Mouse (Mus musculus) liver, embryonic 11.5 days (tissue): ENCODE data around the gene Slfn9. TPM values are rescaled to one million over a fixed set of nuclear protein-coding genes. Genes with fewer than 3 reads are reported as not detected.
A peak's percentile ranks its signal among the peaks of the same experiment; 100 is the strongest.
"Not testable (repeated sequence)": the region's sequence is repeated elsewhere in the genome, so short reads cannot be mapped to it uniquely, and the experiment has no call there.

Experiments
- ATAC-seq: fragments of 200-750 bp; cut with Nextera tagmentation; replicated peaks from 2 replicates; pipeline ENCODE4 v1.8.0; 2017; ENCODE audit warnings: moderate number of reproducible peaks, mild to moderate bottlenecking, moderate TSS enrichment, moderate library complexity; ENCODE audit not compliant: low FRiP score
- DNase-seq: peaks from one replicate; pipeline ENCODE4 v3.0.0-alpha.2; 2017; ENCODE audit warnings: low spot score
- H3K27ac ChIP-seq: fragments of 300-500 bp; sonication (generic); 2 replicates; pipeline ENCODE4 v1.5.1; 2014; ENCODE audit warnings: mild to moderate bottlenecking, low read depth, low read length, control low read depth
- H3K27me3 ChIP-seq: fragments of 300-500 bp; sonication (generic); replicated peaks from 2 replicates; pipeline ENCODE4 v1.6.1; 2014; ENCODE audit warnings: low read length, mixed read lengths; ENCODE audit not compliant: control insufficient read depth, insufficient read depth
- H3K36me3 ChIP-seq: fragments of 300-500 bp; sonication (generic); 2 replicates; pipeline ENCODE4 v1.6.1; 2014; ENCODE audit warnings: mild to moderate bottlenecking, low read length, moderate library complexity, mixed read lengths; ENCODE audit not compliant: control insufficient read depth, insufficient read depth
- H3K4me1 ChIP-seq: fragments of 300-500 bp; sonication (generic); replicated peaks from 2 replicates; pipeline ENCODE4 v1.6.1; 2014; ENCODE audit warnings: low read length, mixed read lengths; ENCODE audit not compliant: control insufficient read depth, insufficient read depth
- H3K4me2 ChIP-seq: fragments of 300-500 bp; sonication (generic); 2 replicates; pipeline ENCODE4 v1.6.1; 2014; ENCODE audit warnings: mild to moderate bottlenecking, control low read depth, moderate library complexity
- H3K4me3 ChIP-seq: fragments of 300-500 bp; sonication (generic); 2 replicates; pipeline ENCODE4 v1.5.1; 2014; ENCODE audit warnings: low read depth, low read length, control low read depth
- H3K9ac ChIP-seq: fragments of 300-500 bp; sonication (generic); 2 replicates; pipeline ENCODE4 v1.6.1; 2014; ENCODE audit warnings: low read depth, low read length, control low read depth
- H3K9me3 ChIP-seq: fragments of 300-500 bp; sonication (generic); 2 replicates; pipeline ENCODE4 v1.6.1; 2016; ENCODE audit warnings: low read length, inconsistent platforms, mixed read lengths; ENCODE audit not compliant: control insufficient read depth
- WGBS: fragments of 180-500 bp; shearing (Covaris S2); extraction: QIAGEN DNeasy Blood & Tissue Kit; methylation state at CpG from one replicate; pipeline ENCODE4 v1.1.7; 2014; 5-methylcytosine and 5-hydroxymethylcytosine counted together
- polyA plus RNA-seq: library from polyadenylated mRNA; unstranded; fragments of >200 nt; fragmentation: Nextera tagmentation; extraction: Ambion mirVana; gene quantifications from 2 replicates; pipeline ENCODE4 v1.2.1, GENCODE M21; 2014

The Slfn9 gene
- polyA plus RNA-seq, 1 experiment from 2014 or later, result 8.1 TPM

- no peak for ATAC-seq
- no peak overlapping the region for H3K4me3 ChIP-seq
- no peak overlapping the region for H3K27ac ChIP-seq
- no peaks in the 10 kb centered on the region for H3K9me3 ChIP-seq
- no peaks in the 10 kb centered on the region for H3K4me1 ChIP-seq
- no peak overlapping the region for H3K9ac ChIP-seq
- H3K4me2 ChIP-seq, result no peak overlapping the region
- DNase-seq, result no peak
- no peaks in the 10 kb centered on the region for H3K36me3 ChIP-seq
- H3K27me3 ChIP-seq, result no peaks in the 10 kb centered on the region
Observed at GRCm38 (mm10) chr11:83016093-83016492, 24.5 kb upstream of the Slfn9 start.

DNA sequence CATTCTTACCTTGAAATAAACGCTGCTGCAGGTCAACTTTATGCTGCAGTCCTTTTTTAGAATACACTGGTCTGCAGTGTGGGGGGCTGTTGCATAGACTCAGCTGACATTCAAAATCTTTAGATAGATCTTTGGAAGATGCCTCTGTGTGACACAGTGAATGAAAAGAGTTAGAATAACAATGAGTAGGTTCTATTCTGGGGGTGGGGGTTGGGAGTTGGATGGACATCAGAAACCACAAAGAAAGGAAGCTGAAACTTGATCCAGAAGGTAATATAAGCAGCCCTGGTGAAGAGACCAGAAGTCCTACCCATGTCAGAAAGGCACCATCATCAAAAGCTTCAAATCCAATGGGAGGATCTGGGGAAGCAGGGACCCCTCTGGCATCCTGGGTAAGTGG lies 21.7 kb upstream of the Slfn9 start:
- ATAC-seq (no peak), DNase-seq (no peak)
- Histone ChIP-seq H3K4me2 (no peak overlapping the region), H3K36me3 (no peaks in the 10 kb centered on the region), H3K9me3 (no peaks in the 10 kb centered on the region), H3K27ac (no peak overlapping the region), H3K27me3 (no peaks in the 10 kb centered on the region), H3K9ac (no peak overlapping the region), H3K4me3 (no peak overlapping the region), H3K4me1 (no peaks in the 10 kb centered on the region)
- WGBS, result 81% methylated on average over 1 of the region's 1 CpGs

DNA sequence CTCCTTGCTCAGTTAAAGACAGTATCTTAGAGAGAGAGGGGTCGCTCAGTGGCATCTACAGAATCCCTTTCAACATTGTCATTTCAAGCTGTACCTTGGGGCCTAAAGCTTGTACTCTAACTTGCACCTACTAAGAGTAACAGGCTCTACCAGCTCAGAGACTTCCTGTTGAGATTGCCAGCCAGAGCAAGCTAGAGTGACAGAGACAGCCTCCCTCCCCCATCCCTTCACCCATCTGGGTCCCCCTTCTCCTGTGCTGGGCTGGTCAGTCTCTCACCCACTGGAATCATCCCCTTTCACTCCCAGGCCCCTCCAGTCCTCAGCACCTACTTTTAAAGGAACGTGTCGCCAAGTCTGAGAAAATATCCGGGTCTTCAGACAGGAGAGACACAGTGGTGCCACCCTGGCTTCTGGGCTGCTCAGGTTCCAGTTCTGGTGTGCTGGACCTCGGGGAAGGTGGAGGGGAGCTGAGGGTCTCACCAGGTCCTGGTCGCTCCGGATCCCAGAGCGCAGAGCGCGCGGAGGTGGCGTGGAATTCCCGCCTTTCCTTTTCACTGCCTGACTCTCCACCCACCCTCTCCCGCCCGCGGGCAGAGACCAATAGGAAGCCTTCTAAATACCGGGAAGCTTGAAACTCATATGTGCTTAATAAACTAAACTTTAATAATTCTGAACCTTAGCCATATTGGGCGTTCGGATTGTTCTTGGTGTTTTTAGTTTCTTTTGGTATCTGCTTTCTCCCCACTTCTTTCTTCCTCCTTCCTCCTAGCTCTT lies 831 bp downstream of the Slfn9 start:
- ATAC-seq, result peak; percentile 69
- DNase-seq, result peak; percentile 54
- H3K4me1 ChIP-seq, H3K27me3 ChIP-seq, H3K27ac ChIP-seq, H3K9me3 ChIP-seq, H3K36me3 ChIP-seq: not testable (repeated sequence)
- Histone ChIP-seq H3K9ac (peak overlapping the region; percentile 56), H3K4me3 (peak overlapping the region; percentile 51), H3K4me2 (peak overlapping the region; percentile 72)
- 9% methylated on average over 19 of the region's 19 CpGs for WGBS

DNA sequence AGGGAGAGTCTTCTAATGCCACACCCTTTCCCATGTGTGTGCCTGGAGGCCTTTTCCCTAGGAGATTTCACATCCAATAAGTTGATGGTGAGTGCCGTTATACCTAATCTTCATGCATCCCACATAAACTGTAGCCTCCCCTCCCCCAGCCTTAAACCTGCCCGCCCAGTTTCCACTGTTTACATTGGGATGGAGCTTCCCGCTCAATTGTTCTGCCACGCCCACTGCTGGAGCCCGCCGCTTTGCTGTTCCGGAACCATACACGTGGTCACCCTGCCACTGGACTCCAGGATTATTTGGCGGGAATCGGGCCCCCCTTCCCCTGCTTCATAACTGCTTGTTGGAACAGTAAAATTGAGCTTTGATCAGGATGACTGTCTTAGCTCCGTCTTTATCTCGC lies 2.3 kb downstream of the Slfn9 start:
- no peaks in the 10 kb centered on the region for H3K27me3 ChIP-seq
- no peaks in the 10 kb centered on the region; the same call in 1 of the 2 replicates for H3K36me3 ChIP-seq
- no peak overlapping the region for H3K27ac ChIP-seq
- no peaks in the 10 kb centered on the region for H3K9me3 ChIP-seq
- peak overlapping the region; percentile 72 for H3K4me2 ChIP-seq
- no peak for DNase-seq
- ATAC-seq, result no peak
- 42% methylated on average over 12 of the region's 12 CpGs for WGBS
- H3K4me3 ChIP-seq, result peak overlapping the region; percentile 51; the same call in 1 of the 2 replicates
- H3K9ac ChIP-seq, result no peak overlapping the region
- 0 out of 2 replicates have a peak, but pooled peaks cover 3% of the 10 kb centered on the region for H3K4me1 ChIP-seq

DNA sequence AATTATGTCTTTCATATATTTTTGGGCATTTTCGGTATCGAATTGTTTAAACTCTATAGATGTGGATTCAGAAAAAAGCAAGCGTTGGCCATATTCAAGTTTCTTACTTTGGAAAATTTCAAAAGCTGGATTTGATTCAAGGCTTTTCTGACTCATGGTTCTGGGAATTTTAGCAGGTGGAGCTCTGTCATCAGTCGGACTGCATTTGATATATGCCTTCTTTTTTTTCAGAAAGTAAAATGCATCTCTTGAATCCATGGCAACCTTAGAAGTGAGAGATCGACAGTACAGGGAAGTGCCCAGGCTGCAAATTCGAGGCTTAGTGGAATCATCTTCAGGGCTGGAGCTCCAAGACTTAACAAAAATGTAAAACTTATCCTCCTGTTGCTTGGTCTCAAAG lies 4.0 kb downstream of the Slfn9 start:
- Histone ChIP-seq H3K36me3 (peaks cover 2% of the 10 kb centered on the region; the same call in 1 of the 2 replicates), H3K27ac (no peak overlapping the region), H3K9ac (no peak overlapping the region), H3K4me3 (no peak overlapping the region), H3K27me3 (no peaks in the 10 kb centered on the region), H3K9me3 (no peaks in the 10 kb centered on the region), H3K4me2 (no peak overlapping the region), H3K4me1 (0 out of 2 replicates have a peak, but pooled peaks cover 3% of the 10 kb centered on the region)
- no peak for ATAC-seq
- 83% methylated on average over 6 of the region's 6 CpGs for WGBS
- no peak for DNase-seq

DNA sequence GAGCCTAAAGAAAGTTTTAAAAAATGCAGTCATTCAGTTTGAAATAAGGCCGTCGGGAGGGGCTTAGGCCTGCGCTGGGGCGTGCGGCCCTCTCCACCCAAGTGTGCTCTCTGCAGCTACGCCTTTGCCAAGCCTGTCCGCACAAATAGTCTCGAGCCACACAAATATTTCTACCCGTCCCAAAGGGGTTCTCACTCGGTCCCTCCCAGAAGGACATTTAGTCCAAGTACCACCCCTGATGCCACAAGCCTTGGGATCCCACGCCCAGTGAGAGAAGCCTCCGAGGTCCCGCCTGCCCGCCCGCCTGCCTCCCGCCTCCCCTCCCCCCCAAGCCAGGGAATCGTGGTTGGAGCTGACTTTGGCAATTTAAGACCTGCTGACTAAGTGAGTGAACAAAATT lies 8.4 kb downstream of the Slfn9 start:
- WGBS, result 84% methylated on average over 17 of the region's 17 CpGs

DNA sequence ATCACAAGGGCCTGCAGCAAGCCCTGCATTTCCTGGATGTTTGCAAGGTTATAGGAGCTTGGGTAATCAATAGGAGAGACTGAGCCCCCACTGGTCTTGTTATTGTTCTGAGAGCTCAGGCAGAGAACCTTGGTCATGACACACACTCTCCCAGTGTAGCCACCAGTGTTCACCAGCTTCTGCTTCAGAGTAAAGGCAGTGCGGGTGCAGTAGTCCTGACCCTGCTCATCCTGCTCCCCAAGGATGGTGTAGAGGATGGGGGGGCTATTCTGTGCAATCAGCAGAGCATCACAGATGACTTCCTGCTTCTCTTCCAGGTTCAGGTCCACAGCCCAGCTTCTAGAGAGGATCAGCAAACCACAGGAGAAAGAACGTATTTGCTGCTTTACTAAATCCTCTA lies 9.2 kb downstream of the Slfn9 start:
- H3K9ac ChIP-seq, H3K4me2 ChIP-seq, H3K4me1 ChIP-seq, H3K36me3 ChIP-seq, DNase-seq, H3K27me3 ChIP-seq, ATAC-seq, H3K4me3 ChIP-seq, H3K27ac ChIP-seq, H3K9me3 ChIP-seq: not testable (repeated sequence)
- WGBS, result 78% methylated on average over 2 of the region's 2 CpGs

More for the DNA sequence above, 8.4 kb downstream of the Slfn9 start:
- no peaks in the 10 kb centered on the region for H3K4me1 ChIP-seq
- no peak overlapping the region for H3K4me3 ChIP-seq
- no peaks in the 10 kb centered on the region for H3K9me3 ChIP-seq
- ATAC-seq (no peak), DNase-seq (no peak)
- H3K9ac ChIP-seq, result no peak overlapping the region
- no peaks in the 10 kb centered on the region for H3K27me3 ChIP-seq
- no peak overlapping the region for H3K4me2 ChIP-seq
- H3K36me3 ChIP-seq, result peaks cover 7% of the 10 kb centered on the region; the same call in 1 of the 2 replicates
- H3K27ac ChIP-seq, result no peak overlapping the region

DNA sequence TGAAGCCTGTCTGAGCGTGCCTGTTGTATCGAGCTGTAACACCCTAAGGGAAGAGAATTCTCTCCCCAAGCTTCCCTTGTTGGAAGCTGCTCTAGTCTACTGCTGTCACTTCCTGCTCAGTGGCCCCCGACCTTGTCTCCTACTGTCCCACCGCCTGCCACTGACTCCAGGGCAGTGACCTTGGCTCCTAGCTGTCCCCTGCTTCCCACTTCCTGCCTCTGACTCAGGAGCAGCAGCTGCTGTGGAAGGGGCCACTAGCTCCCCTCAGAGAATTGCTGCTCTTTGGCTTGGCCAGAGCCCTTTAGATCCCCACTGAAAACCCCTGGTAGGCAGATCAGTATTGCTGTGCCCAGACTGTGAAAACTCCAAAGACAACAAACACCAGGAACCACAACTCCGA lies 17.7 kb downstream of the Slfn9 start:
- Histone ChIP-seq H3K4me1 (peaks cover 10% of the 10 kb centered on the region), H3K27ac (peak overlapping the region; percentile 15; the same call in 1 of the 2 replicates), H3K4me2 (no peak overlapping the region), H3K4me3 (no peak overlapping the region), H3K36me3 (no peaks in the 10 kb centered on the region), H3K27me3 (no peaks in the 10 kb centered on the region), H3K9ac (no peak overlapping the region), H3K9me3 (no peaks in the 10 kb centered on the region)
- no peak for ATAC-seq
- WGBS, result 23% methylated on average over 5 of the region's 5 CpGs
- DNase-seq, result no peak

DNA sequence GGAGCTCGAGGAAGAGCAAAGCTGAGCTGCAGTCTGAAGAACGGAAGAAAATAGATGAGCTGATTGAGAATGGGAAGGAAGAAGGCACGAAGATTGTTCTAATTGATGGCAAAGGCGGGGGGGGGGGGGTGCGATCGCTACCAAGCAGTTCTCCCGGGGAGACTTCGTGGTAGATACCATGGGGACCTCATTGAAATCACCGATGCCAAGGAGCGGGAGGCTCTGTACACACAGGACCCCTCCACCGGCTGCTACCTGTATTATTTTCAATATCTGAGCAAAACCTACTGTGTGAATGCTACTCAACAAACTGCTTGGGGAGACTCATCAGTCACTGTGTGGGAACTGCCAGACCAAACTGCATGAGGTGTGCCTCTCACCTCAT lies 20.0 kb downstream of the Slfn9 start:
- H3K4me3 ChIP-seq, result no peak overlapping the region
- no peak overlapping the region for H3K27ac ChIP-seq
- WGBS, result 78% methylated on average over 11 of the region's 11 CpGs
- no peaks in the 10 kb centered on the region for H3K27me3 ChIP-seq
- DNase-seq (no peak), ATAC-seq (no peak)
- peaks cover 5% of the 10 kb centered on the region for H3K4me1 ChIP-seq
- H3K9ac ChIP-seq, result no peak overlapping the region
- no peaks in the 10 kb centered on the region for H3K9me3 ChIP-seq
- peak overlapping the region; percentile 55; the same call in 1 of the 2 replicates for H3K4me2 ChIP-seq
- H3K36me3 ChIP-seq, result no peaks in the 10 kb centered on the region
